Mouse (Mus musculus): ENCODE data around the gene Nde1.

DNA sequence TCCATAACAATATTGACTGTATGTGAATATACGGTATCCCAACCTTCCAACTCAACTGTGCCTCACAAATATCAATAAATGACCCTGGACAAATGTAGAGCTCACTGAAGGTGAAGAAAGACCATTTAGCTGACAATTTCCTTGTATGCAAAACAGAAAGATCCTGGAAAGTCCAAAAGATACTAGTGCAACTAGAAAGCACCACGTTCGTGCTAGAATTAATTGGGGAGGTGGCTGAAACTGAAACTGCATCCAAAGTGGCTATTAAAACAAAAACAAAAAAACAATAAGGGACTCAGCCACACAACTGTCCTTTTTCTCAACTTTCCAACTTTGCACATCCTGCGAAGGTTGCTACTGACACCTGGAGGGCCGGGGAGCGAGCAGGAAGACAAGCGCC is 4.5 kb upstream of the Nde1 start:
- TF ChIP-seq CTCF (IDR thresholded peaks at IDR 0.05; ENCODE audit: borderline replicate concordance, insufficient read depth, low read depth, low read length) = no peak
- TF ChIP-seq POLR2A (IDR thresholded peaks at IDR 0.05; ENCODE audit: borderline replicate concordance, insufficient read depth, low read length) = no peak
